Mouse (Mus musculus): ENCODE results near the gene Gpam. TPM values are rescaled to one million over a fixed set of nuclear protein-coding genes. Genes with fewer than 3 reads are reported as not detected.

The Gpam gene
- polyA plus RNA-seq, 1 experiment, result 7.9 TPM

DNA sequence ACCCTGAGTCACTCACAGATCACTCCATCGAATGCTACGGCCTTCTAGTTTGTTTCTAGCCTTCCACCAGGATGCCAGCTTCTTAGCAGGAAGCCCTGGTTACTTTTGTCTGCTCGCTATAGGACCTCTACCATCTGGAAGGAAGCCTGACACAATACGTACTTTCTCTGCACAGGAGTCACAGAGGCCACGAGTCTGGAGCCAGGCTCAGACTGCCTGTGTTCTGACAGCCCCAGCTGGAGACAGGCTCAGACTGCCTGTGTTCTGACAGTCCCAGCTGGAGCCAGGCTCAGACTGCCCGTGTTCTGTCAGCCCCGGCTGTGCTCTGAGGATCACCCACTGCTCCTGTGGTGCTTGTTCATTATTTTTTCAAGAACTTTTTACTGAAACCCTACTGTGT, 10.8 kb upstream of the Gpam start:
- TF ChIP-seq POLR2A (IDR thresholded peaks at IDR 0.05; ENCODE audit: insufficient read depth, low read length), result no peak
- TF ChIP-seq CTCF (IDR thresholded peaks at IDR 0.05; ENCODE audit: low read depth, low read length), result no peak
- no peak for TF ChIP-seq EP300 (IDR thresholded peaks at IDR 0.05; ENCODE audit: insufficient read depth, low read depth, low read length)
- no peak overlapping the region for H3K27ac ChIP-seq (ENCODE audit: insufficient read depth, low read length)
- H3K4me1 ChIP-seq (ENCODE audit: control insufficient read depth, insufficient read depth, low read length), result no peaks in the 10 kb centered on the region
- peaks cover 3% of the 10 kb centered on the region; the same call in 1 of the 2 replicates for H3K9me3 ChIP-seq (replicated peaks; ENCODE audit: control insufficient read depth, insufficient read depth, low read length, poor library complexity, severe bottlenecking)
- H3K9ac ChIP-seq (ENCODE audit: low read depth, poor library complexity, severe bottlenecking), result no peak overlapping the region
- H3K4me3 ChIP-seq (ENCODE audit: low read depth, low read length), result no peak overlapping the region
- no peaks in the 10 kb centered on the region for H3K36me3 ChIP-seq (ENCODE audit: control insufficient read depth, insufficient read depth, low read length, poor library complexity, severe bottlenecking)
- no peaks in the 10 kb centered on the region for H3K27me3 ChIP-seq (ENCODE audit: control insufficient read depth, insufficient read depth, low read length, poor library complexity, severe bottlenecking)

DNA sequence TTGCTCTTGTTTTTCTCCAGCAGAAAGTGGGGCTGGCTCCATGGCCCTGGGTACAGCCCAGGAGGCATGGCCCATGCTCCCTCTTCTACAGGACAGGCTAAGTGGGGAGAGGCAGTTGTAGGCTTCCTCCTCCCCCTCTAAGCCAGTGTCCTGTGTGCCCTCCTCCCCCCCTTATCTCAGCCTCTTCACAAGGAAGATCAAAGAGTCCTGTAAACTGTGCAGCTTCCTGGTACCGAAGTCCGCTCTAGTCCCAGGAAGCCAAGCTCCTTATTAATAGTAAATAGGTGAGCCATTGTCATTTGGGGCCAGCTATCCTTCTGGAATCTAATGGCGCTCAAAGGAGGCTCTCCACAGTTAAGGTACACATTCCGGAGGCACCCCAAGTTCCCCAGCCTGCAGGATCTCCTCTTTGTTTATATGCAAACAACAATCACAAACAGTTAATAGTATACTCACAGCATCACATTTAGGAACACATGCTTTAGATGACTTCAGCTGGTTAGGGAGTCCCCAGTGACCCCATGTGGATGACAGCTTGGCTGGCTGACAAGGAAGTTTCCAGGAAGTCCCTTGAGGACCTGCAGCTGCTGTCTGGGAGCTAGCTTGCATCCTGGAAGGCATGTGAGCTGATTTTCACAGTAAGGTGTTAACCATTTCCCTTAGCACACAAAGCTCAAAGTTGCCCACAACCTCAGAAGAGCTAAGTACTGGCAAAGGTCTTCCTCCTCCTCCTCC, 9.8 kb upstream of the Gpam start:
- H3K27ac ChIP-seq (ENCODE audit: insufficient read depth, low read length), result no peak overlapping the region

DNA sequence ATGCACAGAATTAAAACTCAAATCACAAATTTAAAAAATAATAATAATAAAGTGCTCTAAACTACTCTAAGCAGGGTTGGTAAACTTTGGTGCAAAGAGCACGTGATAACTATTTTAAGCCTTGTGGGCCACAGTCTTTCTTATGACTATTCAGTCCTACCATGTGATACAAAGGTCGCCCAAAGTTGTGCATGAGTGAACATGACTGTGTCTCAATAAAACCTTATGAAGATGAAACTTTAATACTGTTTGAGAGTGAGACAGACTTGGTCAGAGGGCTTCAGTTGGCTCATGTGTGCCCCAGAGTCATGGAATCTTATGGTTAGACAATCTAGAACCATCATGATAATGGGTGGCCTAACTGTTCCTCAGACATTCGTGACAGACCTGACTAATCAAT, 8.9 kb upstream of the Gpam start:
- Histone ChIP-seq H3K27ac (ENCODE audit: insufficient read depth, low read length) (no peak overlapping the region), H3K27me3 (ENCODE audit: control insufficient read depth, insufficient read depth, low read length, poor library complexity, severe bottlenecking) (no peaks in the 10 kb centered on the region), H3K4me1 (ENCODE audit: control insufficient read depth, insufficient read depth, low read length) (no peaks in the 10 kb centered on the region), H3K36me3 (ENCODE audit: control insufficient read depth, insufficient read depth, low read length, poor library complexity, severe bottlenecking) (no peaks in the 10 kb centered on the region), H3K9me3 (replicated peaks; ENCODE audit: control insufficient read depth, insufficient read depth, low read length, poor library complexity, severe bottlenecking) (peaks cover 3% of the 10 kb centered on the region; the same call in 1 of the 2 replicates), H3K9ac (ENCODE audit: low read depth, poor library complexity, severe bottlenecking) (no peak overlapping the region), H3K4me3 (ENCODE audit: low read depth, low read length) (no peak overlapping the region)
- TF ChIP-seq EP300 (IDR thresholded peaks at IDR 0.05; ENCODE audit: insufficient read depth, low read depth, low read length), result no peak
- no peak for TF ChIP-seq CTCF (IDR thresholded peaks at IDR 0.05; ENCODE audit: low read depth, low read length)
- no peak for TF ChIP-seq POLR2A (IDR thresholded peaks at IDR 0.05; ENCODE audit: insufficient read depth, low read length)

More for the DNA sequence above, 9.8 kb upstream of the Gpam start:
- TF ChIP-seq CTCF (IDR thresholded peaks at IDR 0.05; ENCODE audit: low read depth, low read length) (no peak), POLR2A (IDR thresholded peaks at IDR 0.05; ENCODE audit: insufficient read depth, low read length) (no peak), EP300 (IDR thresholded peaks at IDR 0.05; ENCODE audit: insufficient read depth, low read depth, low read length) (no peak)
- Histone ChIP-seq H3K9ac (ENCODE audit: low read depth, poor library complexity, severe bottlenecking) (no peak overlapping the region), H3K9me3 (replicated peaks; ENCODE audit: control insufficient read depth, insufficient read depth, low read length, poor library complexity, severe bottlenecking) (peaks cover 3% of the 10 kb centered on the region; the same call in 1 of the 2 replicates), H3K36me3 (ENCODE audit: control insufficient read depth, insufficient read depth, low read length, poor library complexity, severe bottlenecking) (no peaks in the 10 kb centered on the region), H3K4me1 (ENCODE audit: control insufficient read depth, insufficient read depth, low read length) (no peaks in the 10 kb centered on the region), H3K27me3 (ENCODE audit: control insufficient read depth, insufficient read depth, low read length, poor library complexity, severe bottlenecking) (no peaks in the 10 kb centered on the region), H3K4me3 (ENCODE audit: low read depth, low read length) (no peak overlapping the region)

DNA sequence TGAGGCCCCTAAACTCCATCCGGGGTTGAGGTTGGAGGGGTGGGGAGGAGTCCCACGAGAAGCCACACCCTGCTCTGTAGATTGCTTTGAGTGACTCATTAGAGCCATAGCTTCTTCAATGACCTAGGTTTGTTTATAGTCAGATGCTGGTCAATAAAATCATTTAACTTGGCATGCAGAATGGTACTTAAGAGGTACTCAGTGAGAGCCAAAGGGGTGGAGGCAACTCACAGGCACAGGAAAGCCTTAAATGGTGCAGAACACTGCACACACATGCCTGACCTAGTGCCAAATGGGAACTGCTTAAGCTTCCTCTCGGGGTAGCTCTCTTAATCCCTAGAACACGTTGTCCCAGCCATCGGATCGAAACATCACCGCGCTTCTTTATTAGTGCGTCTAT, 7.5 kb upstream of the Gpam start:
- Histone ChIP-seq H3K4me1 (ENCODE audit: control insufficient read depth, insufficient read depth, low read length) (no peaks in the 10 kb centered on the region), H3K9me3 (replicated peaks; ENCODE audit: control insufficient read depth, insufficient read depth, low read length, poor library complexity, severe bottlenecking) (peaks cover 3% of the 10 kb centered on the region; the same call in 1 of the 2 replicates), H3K9ac (ENCODE audit: low read depth, poor library complexity, severe bottlenecking) (no peak overlapping the region), H3K36me3 (ENCODE audit: control insufficient read depth, insufficient read depth, low read length, poor library complexity, severe bottlenecking) (no peaks in the 10 kb centered on the region), H3K27me3 (ENCODE audit: control insufficient read depth, insufficient read depth, low read length, poor library complexity, severe bottlenecking) (no peaks in the 10 kb centered on the region), H3K4me3 (ENCODE audit: low read depth, low read length) (no peak overlapping the region), H3K27ac (ENCODE audit: insufficient read depth, low read length) (no peak overlapping the region)
- TF ChIP-seq POLR2A (IDR thresholded peaks at IDR 0.05; ENCODE audit: insufficient read depth, low read length) (no peak), EP300 (IDR thresholded peaks at IDR 0.05; ENCODE audit: insufficient read depth, low read depth, low read length) (no peak), CTCF (IDR thresholded peaks at IDR 0.05; ENCODE audit: low read depth, low read length) (no peak)

DNA sequence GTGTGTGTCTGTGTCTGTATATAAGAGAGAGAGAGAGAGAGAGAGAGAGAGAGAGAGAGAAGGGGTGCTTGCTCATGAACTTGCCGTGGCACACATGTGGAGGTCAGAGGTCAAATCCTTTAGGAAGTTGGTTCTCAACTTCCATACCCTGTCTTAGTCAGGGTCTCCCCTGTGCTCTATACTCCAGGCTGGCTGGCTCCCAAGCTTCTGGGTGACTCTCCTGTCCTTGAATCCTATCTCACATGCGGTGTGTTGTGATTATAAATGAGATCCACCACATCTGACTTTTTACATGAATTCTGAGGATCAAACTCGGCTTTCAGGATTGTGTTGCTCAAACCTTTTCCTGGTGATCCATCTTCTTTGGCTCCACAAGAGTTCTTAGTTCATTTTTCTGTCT, 5.4 kb upstream of the Gpam start:
- Histone ChIP-seq H3K27me3 (ENCODE audit: control insufficient read depth, insufficient read depth, low read length, poor library complexity, severe bottlenecking) (no peaks in the 10 kb centered on the region), H3K9me3 (replicated peaks; ENCODE audit: control insufficient read depth, insufficient read depth, low read length, poor library complexity, severe bottlenecking) (peaks cover 3% of the 10 kb centered on the region; the same call in 1 of the 2 replicates), H3K36me3 (ENCODE audit: control insufficient read depth, insufficient read depth, low read length, poor library complexity, severe bottlenecking) (no peaks in the 10 kb centered on the region), H3K4me1 (ENCODE audit: control insufficient read depth, insufficient read depth, low read length) (no peaks in the 10 kb centered on the region), H3K27ac (ENCODE audit: insufficient read depth, low read length) (no peak overlapping the region), H3K4me3 (ENCODE audit: low read depth, low read length) (no peak overlapping the region), H3K9ac (ENCODE audit: low read depth, poor library complexity, severe bottlenecking) (no peak overlapping the region)
- no peak for TF ChIP-seq POLR2A (IDR thresholded peaks at IDR 0.05; ENCODE audit: insufficient read depth, low read length)
- no peak for TF ChIP-seq CTCF (IDR thresholded peaks at IDR 0.05; ENCODE audit: low read depth, low read length)
- no peak for TF ChIP-seq EP300 (IDR thresholded peaks at IDR 0.05; ENCODE audit: insufficient read depth, low read depth, low read length)

DNA sequence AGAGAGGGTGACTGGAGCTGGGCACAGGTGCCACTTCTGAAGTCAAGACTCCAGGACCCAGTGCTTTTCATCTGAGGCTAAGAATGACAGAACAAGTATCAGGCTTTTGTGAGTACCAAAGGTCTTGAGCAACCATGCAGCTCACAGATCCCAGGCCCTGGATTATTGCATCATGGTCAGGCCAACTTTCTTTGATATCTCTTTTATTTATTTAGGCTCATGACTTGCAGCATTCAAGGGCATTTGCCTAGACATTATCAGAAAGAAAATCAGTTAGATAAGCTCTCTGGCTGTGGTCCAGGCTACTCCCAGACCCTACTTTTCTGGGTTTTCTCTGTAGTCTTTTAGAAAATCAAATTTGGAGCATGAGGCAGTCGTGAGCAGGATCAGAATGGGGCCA, 4.7 kb upstream of the Gpam start:
- Histone ChIP-seq H3K9me3 (replicated peaks; ENCODE audit: control insufficient read depth, insufficient read depth, low read length, poor library complexity, severe bottlenecking) (peaks cover 3% of the 10 kb centered on the region; the same call in 1 of the 2 replicates), H3K9ac (ENCODE audit: low read depth, poor library complexity, severe bottlenecking) (no peak overlapping the region), H3K36me3 (ENCODE audit: control insufficient read depth, insufficient read depth, low read length, poor library complexity, severe bottlenecking) (no peaks in the 10 kb centered on the region), H3K27me3 (ENCODE audit: control insufficient read depth, insufficient read depth, low read length, poor library complexity, severe bottlenecking) (no peaks in the 10 kb centered on the region), H3K27ac (ENCODE audit: insufficient read depth, low read length) (no peak overlapping the region), H3K4me3 (ENCODE audit: low read depth, low read length) (no peak overlapping the region), H3K4me1 (ENCODE audit: control insufficient read depth, insufficient read depth, low read length) (no peaks in the 10 kb centered on the region)
- TF ChIP-seq CTCF (IDR thresholded peaks at IDR 0.05; ENCODE audit: low read depth, low read length) (no peak), EP300 (IDR thresholded peaks at IDR 0.05; ENCODE audit: insufficient read depth, low read depth, low read length) (no peak), POLR2A (IDR thresholded peaks at IDR 0.05; ENCODE audit: insufficient read depth, low read length) (no peak)
